Mouse (Mus musculus) stomach, embryonic 14.5 days (tissue): ENCODE data around the gene Keap1. TPM values are rescaled to one million over a fixed set of nuclear protein-coding genes. Genes with fewer than 3 reads are reported as not detected.

ENCODE experiments used
- ATAC-seq: fragments of 200-750 bp; cut with Nextera tagmentation; 2 replicates; pipeline ENCODE4 v1.8.0; 2017; ENCODE audit warnings: low read depth, moderate TSS enrichment; ENCODE audit not compliant: insufficient number of reproducible peaks, insufficient read depth, low FRiP score
- H3K27ac ChIP-seq: fragments of 300-500 bp; sonication (generic); 2 replicates; pipeline ENCODE4 v1.5.1; 2014; ENCODE audit warnings: mild to moderate bottlenecking, low read length, moderate library complexity, mixed read lengths
- H3K27me3 ChIP-seq: fragments of 300-500 bp; sonication (generic); 2 replicates; pipeline ENCODE4 v1.6.1; 2014; ENCODE audit warnings: low read length, control low read depth, mixed read lengths; ENCODE audit not compliant: control insufficient read depth, insufficient read depth
- H3K36me3 ChIP-seq: fragments of 300-500 bp; sonication (generic); 2 replicates; pipeline ENCODE4 v1.6.1; 2014; ENCODE audit warnings: mild to moderate bottlenecking, control low read depth, low read length, moderate library complexity, mixed read lengths; ENCODE audit not compliant: control insufficient read depth, insufficient read depth
- H3K4me1 ChIP-seq: fragments of 300-500 bp; sonication (generic); 2 replicates; pipeline ENCODE4 v1.6.1; 2014; ENCODE audit warnings: low read length, control low read depth, mixed read lengths; ENCODE audit not compliant: control insufficient read depth, insufficient read depth
- H3K4me2 ChIP-seq: fragments of 300-500 bp; sonication (generic); replicated peaks from 2 replicates; pipeline ENCODE4 v1.6.1; 2014; ENCODE audit warnings: low read depth, low read length, control low read depth
- H3K4me3 ChIP-seq: fragments of 300-500 bp; sonication (generic); 2 replicates; pipeline ENCODE4 v1.5.1; 2014; ENCODE audit warnings: low read depth, low read length, control low read depth
- H3K9ac ChIP-seq: fragments of 300-500 bp; sonication (generic); replicated peaks from 2 replicates; pipeline ENCODE4 v1.6.1; 2014; ENCODE audit warnings: low read depth, mild to moderate bottlenecking, control low read depth, low read length, moderate library complexity, mixed read lengths
- H3K9me3 ChIP-seq: fragments of 300-500 bp; sonication (generic); 2 replicates; pipeline ENCODE4 v1.6.1; 2016; ENCODE audit warnings: low read depth, low read length, control low read depth; ENCODE audit not compliant: control insufficient read depth
- WGBS: fragments of 180-500 bp; shearing (Covaris S2); extraction: QIAGEN DNeasy Blood & Tissue Kit; methylation state at CpG from one replicate; pipeline ENCODE4 v1.1.7; 2014; 5-methylcytosine and 5-hydroxymethylcytosine counted together
- polyA plus RNA-seq: library from polyadenylated mRNA; unstranded; fragments of >200 nt; fragmentation: Nextera tagmentation; extraction: Ambion mirVana; gene quantifications from 2 replicates; pipeline ENCODE4 v1.2.1, GENCODE M21; 2014

The Keap1 gene
- polyA plus RNA-seq, 1 experiment from 2014 or later: 34.5 TPM

- Histone ChIP-seq H3K27ac (no peak overlapping the region), H3K4me2 (no peak overlapping the region), H3K4me3 (no peak overlapping the region), H3K27me3 (no peaks in the 10 kb centered on the region), H3K9ac (no peak overlapping the region), H3K4me1 (no peaks in the 10 kb centered on the region), H3K36me3 (no peaks in the 10 kb centered on the region), H3K9me3 (no peaks in the 10 kb centered on the region)
- ATAC-seq: no peak; the same call in 1 of the 2 replicates
- WGBS: 19% methylated on average over 7 of the region's 7 CpGs
Measured at GRCm38 (mm10) chr9:21221383-21221929, 17.7 kb downstream of the Keap1 start.

GRCm38 (mm10) chr9:21220490-21221382 is 18.4 kb downstream of the Keap1 start:
- no peaks in the 10 kb centered on the region for H3K9me3 ChIP-seq
- 14% methylated on average over 21 of the region's 21 CpGs for WGBS
- peak overlapping the region; percentile 28 for H3K4me2 ChIP-seq
- H3K4me1 ChIP-seq: no peaks in the 10 kb centered on the region
- H3K36me3 ChIP-seq: no peaks in the 10 kb centered on the region
- H3K4me3 ChIP-seq: no peak overlapping the region
- ATAC-seq: peak; percentile 83
- H3K27me3 ChIP-seq: no peaks in the 10 kb centered on the region
- no peak overlapping the region for H3K9ac ChIP-seq
- no peak overlapping the region for H3K27ac ChIP-seq

- no peaks in the 10 kb centered on the region for H3K36me3 ChIP-seq
- H3K27ac ChIP-seq: no peak overlapping the region
- no peak overlapping the region for H3K4me3 ChIP-seq
- no peaks in the 10 kb centered on the region for H3K27me3 ChIP-seq
- H3K9ac ChIP-seq: no peak overlapping the region
- 49% methylated on average over 3 of the region's 3 CpGs for WGBS
- ATAC-seq: no peak
- H3K4me2 ChIP-seq: no peak overlapping the region
- H3K4me1 ChIP-seq: no peaks in the 10 kb centered on the region
- H3K9me3 ChIP-seq: no peaks in the 10 kb centered on the region
Measured at GRCm38 (mm10) chr9:21219820-21220219, 19.3 kb downstream of the Keap1 start.

GRCm38 (mm10) chr9:21216050-21216841 is 22.9 kb downstream of the Keap1 start:
- WGBS: 58% methylated on average over 25 of the region's 25 CpGs
- no peak overlapping the region for H3K9ac ChIP-seq
- no peaks in the 10 kb centered on the region for H3K36me3 ChIP-seq
- no peak overlapping the region for H3K27ac ChIP-seq
- no peaks in the 10 kb centered on the region for H3K9me3 ChIP-seq
- no peak for ATAC-seq
- no peak overlapping the region for H3K4me3 ChIP-seq
- no peaks in the 10 kb centered on the region for H3K4me1 ChIP-seq
- H3K4me2 ChIP-seq: no peak overlapping the region
- no peaks in the 10 kb centered on the region for H3K27me3 ChIP-seq

GRCm38 (mm10) chr9:21213617-21214190 is 25.5 kb downstream of the Keap1 start:
- Histone ChIP-seq H3K9ac (no peak overlapping the region), H3K36me3 (no peaks in the 10 kb centered on the region), H3K9me3 (no peaks in the 10 kb centered on the region), H3K4me3 (no peak overlapping the region), H3K4me1 (no peaks in the 10 kb centered on the region), H3K27ac (no peak overlapping the region), H3K4me2 (no peak overlapping the region), H3K27me3 (no peaks in the 10 kb centered on the region)
- 46% methylated on average over 7 of the region's 7 CpGs for WGBS
- ATAC-seq: no peak

GRCm38 (mm10) chr9:21211624-21212023 is 27.5 kb downstream of the Keap1 start:
- Histone ChIP-seq H3K9me3 (no peaks in the 10 kb centered on the region), H3K4me1 (no peaks in the 10 kb centered on the region), H3K27me3 (no peaks in the 10 kb centered on the region), H3K4me3 (no peak overlapping the region), H3K9ac (no peak overlapping the region), H3K27ac (no peak overlapping the region), H3K4me2 (no peak overlapping the region), H3K36me3 (no peaks in the 10 kb centered on the region)
- 83% methylated on average over 7 of the region's 7 CpGs for WGBS
- no peak for ATAC-seq

GRCm38 (mm10) chr9:21210821-21211220 is 28.3 kb downstream of the Keap1 start:
- no peaks in the 10 kb centered on the region for H3K4me1 ChIP-seq
- H3K36me3 ChIP-seq: no peaks in the 10 kb centered on the region
- no peak for ATAC-seq
- H3K4me2 ChIP-seq: no peak overlapping the region
- no peak overlapping the region for H3K9ac ChIP-seq
- no peak overlapping the region for H3K4me3 ChIP-seq
- H3K9me3 ChIP-seq: no peaks in the 10 kb centered on the region
- no peaks in the 10 kb centered on the region for H3K27me3 ChIP-seq
- 82% methylated on average over 6 of the region's 6 CpGs for WGBS
- no peak overlapping the region for H3K27ac ChIP-seq

- Histone ChIP-seq H3K27me3 (no peaks in the 10 kb centered on the region), H3K36me3 (no peaks in the 10 kb centered on the region), H3K9ac (no peak overlapping the region), H3K9me3 (no peaks in the 10 kb centered on the region), H3K4me2 (no peak overlapping the region), H3K27ac (no peak overlapping the region), H3K4me3 (no peak overlapping the region), H3K4me1 (peaks cover 3% of the 10 kb centered on the region; the same call in 1 of the 2 replicates)
- 74% methylated on average over 2 of the region's 2 CpGs for WGBS
- no peak for ATAC-seq
Measured at GRCm38 (mm10) chr9:21208626-21209025, 30.5 kb downstream of the Keap1 start.
